Mouse (Mus musculus) heart, embryonic 15.5 days (tissue): ENCODE results near the gene Eya2. TPM values are rescaled to one million over a fixed set of nuclear protein-coding genes. Genes with fewer than 3 reads are reported as not detected.

Experiments
- ATAC-seq: fragments of 200-750 bp; cut with Nextera tagmentation; replicated peaks from 2 replicates; pipeline ENCODE4 v1.8.0; 2017; ENCODE audit warnings: low read depth, moderate TSS enrichment; ENCODE audit not compliant: insufficient number of reproducible peaks, insufficient read depth, low FRiP score
- H3K27ac ChIP-seq: fragments of 300-500 bp; sonication (generic); 2 replicates; pipeline ENCODE4 v1.5.1; 2015; ENCODE audit warnings: mild to moderate bottlenecking, inconsistent platforms
- H3K27me3 ChIP-seq: fragments of 300-500 bp; sonication (generic); 2 replicates; pipeline ENCODE4 v1.6.1; 2015; ENCODE audit warnings: inconsistent platforms
- H3K36me3 ChIP-seq: fragments of 300-500 bp; sonication (generic); 2 replicates; pipeline ENCODE4 v1.6.1; 2015; ENCODE audit warnings: mild to moderate bottlenecking, inconsistent platforms
- H3K4me1 ChIP-seq: fragments of 300-500 bp; sonication (generic); replicated peaks from 2 replicates; pipeline ENCODE4 v1.6.1; 2015; ENCODE audit warnings: inconsistent platforms
- H3K4me2 ChIP-seq: fragments of 300-500 bp; sonication (generic); 2 replicates; pipeline ENCODE4 v1.6.1; 2015; ENCODE audit warnings: inconsistent platforms, mild to moderate bottlenecking, moderate library complexity
- H3K4me3 ChIP-seq: fragments of 300-500 bp; sonication (generic); 2 replicates; pipeline ENCODE4 v1.5.1; 2015; ENCODE audit warnings: mild to moderate bottlenecking, inconsistent platforms
- H3K9ac ChIP-seq: fragments of 300-500 bp; sonication (generic); 2 replicates; pipeline ENCODE4 v1.6.1; 2015; ENCODE audit warnings: mild to moderate bottlenecking, inconsistent platforms
- H3K9me3 ChIP-seq: fragments of 300-500 bp; sonication (generic); replicated peaks from 2 replicates; pipeline ENCODE4 v1.6.1; 2016; ENCODE audit warnings: inconsistent platforms
- WGBS: fragments of 180-500 bp; shearing (Covaris S2); methylation state at CpG from one replicate; pipeline ENCODE4 v1.1.7; 2015; ENCODE audit warnings: mixed read lengths; 5-methylcytosine and 5-hydroxymethylcytosine counted together
- polyA plus RNA-seq: library from polyadenylated mRNA; unstranded; fragments of >200 nt; fragmentation: Nextera tagmentation; extraction: Ambion mirVana; gene quantifications from 2 replicates; pipeline ENCODE4 v1.2.1, GENCODE M21; 2015

Gene Eya2
- polyA plus RNA-seq, 1 experiment from 2014 or later, result 1.3 TPM

DNA sequence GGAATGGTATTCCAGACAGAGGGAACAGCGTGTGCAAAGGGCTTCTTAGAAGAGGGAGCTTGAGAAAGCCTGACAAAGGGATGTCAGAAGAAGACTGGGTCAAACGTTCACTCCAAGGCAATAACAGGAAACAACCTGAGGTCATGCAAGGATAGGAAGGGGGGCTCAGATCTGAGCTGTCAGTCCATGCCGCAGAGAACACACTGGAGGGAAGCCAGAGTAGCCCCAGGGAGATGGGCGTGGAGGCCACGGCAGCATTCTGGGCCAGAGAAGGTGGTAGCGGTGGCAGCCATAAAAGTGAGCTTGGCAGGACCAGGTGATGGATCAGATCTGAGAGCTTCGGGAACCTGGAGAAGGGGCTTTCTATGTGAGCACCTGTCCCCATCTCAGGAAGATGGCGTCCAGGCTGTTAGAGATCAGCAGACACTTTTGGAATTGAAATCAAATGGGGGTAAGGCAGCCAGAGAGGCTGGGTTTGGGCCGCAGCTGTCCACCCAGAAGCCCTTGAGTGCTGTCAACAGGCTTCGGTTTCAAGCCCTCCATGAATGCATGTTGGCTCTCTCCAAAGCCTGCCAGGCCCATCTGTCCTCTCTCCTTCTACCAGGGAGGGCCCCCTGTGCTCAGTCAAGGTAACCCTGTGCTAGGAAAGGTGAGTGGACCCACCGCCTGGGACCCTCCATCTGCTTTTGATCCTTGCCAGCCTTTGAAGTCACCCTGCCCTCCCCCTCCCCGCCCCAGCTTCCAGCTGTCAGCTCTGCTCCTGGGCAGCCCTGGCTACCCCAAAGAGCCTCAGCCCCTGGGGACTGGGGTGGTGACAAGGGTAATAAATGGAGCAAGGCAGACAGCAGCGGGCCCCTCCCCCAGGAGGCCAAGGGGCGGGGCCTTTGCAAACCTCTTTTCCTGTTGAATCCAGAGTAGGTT, 58.4 kb downstream of the Eya2 start:
- peak; percentile 59 for ATAC-seq
- Histone ChIP-seq H3K4me3 (no peak overlapping the region), H3K36me3 (no peaks in the 10 kb centered on the region), H3K9ac (no peak overlapping the region), H3K27me3 (0 out of 2 replicates have a peak, but pooled peaks cover 5% of the 10 kb centered on the region), H3K4me1 (peaks cover 18% of the 10 kb centered on the region), H3K9me3 (no peaks in the 10 kb centered on the region), H3K4me2 (peak overlapping the region; percentile 1; the same call in 1 of the 2 replicates), H3K27ac (no peak overlapping the region)
- 25% methylated on average over 14 of the region's 14 CpGs for WGBS

DNA sequence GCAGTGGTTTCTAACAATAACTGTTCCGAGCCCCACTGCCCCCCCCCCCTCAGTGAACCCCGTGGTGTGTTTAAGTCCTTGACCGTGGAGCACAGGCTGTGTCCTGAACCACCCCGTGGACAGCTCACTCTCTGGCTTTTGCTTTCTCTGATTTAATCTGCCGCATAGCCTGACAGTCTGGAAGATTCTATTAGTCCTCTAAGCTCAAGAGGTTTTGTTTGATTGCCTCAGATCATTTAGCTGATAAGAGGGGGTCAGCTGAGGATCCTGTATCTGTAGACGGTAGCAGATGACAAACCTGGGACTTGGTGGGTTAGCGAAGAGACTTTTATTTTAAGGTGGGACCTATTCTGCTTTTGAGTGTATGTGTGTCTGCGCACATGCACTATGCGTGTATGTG, 59.3 kb downstream of the Eya2 start:
- no peak overlapping the region for H3K9ac ChIP-seq
- ATAC-seq, result no peak

DNA sequence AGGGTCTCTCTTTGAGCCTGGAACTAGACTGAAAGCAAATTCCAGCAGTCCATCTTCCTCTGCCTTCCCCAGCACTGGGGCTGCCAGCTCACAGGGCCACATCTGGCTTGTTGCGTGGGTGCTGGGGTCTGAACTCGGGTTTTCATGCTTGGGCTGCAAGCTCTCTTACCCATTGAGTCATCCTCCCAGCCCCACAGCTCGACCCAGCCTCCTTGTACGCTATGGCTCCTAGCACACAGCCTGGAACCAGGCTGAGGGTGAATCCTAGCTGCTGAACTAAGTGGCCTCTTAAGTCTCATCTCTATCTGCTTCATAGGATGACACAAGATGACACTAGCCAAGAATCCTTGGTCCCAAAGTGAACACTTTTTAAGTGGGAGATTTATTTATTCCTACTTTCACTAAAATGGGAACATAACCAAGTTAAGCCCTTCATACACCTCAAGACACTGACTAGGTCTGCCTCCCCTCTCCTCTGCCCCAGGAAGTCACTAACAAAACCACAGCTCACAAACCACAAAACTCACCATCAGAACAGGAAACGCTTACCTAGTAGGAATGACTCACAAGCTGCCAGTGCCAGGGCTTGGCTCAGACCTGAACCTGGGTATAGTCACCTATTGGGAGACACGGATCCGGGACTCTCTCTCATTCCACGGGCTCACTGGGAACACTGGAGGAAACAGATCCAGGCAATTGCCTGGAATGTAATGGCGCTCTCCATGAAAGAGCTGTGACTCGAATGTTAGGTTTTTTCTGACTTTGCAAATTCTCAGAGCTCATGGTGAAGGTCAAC, 60.1 kb downstream of the Eya2 start:
- no peaks in the 10 kb centered on the region for H3K9me3 ChIP-seq
- WGBS, result 74% methylated on average over 10 of the region's 10 CpGs
- H3K4me3 ChIP-seq, result no peak overlapping the region
- no peak overlapping the region for H3K4me2 ChIP-seq
- H3K4me1 ChIP-seq, result peaks cover 18% of the 10 kb centered on the region
- no peak for ATAC-seq
- no peak overlapping the region for H3K27ac ChIP-seq
- H3K36me3 ChIP-seq, result no peaks in the 10 kb centered on the region
- 0 out of 2 replicates have a peak, but pooled peaks cover 5% of the 10 kb centered on the region for H3K27me3 ChIP-seq
- no peak overlapping the region for H3K9ac ChIP-seq

More for the DNA sequence above, 59.3 kb downstream of the Eya2 start:
- Histone ChIP-seq H3K4me3 (no peak overlapping the region), H3K4me1 (peaks cover 18% of the 10 kb centered on the region), H3K27me3 (0 out of 2 replicates have a peak, but pooled peaks cover 5% of the 10 kb centered on the region), H3K36me3 (no peaks in the 10 kb centered on the region), H3K9me3 (no peaks in the 10 kb centered on the region), H3K27ac (no peak overlapping the region), H3K4me2 (no peak overlapping the region)
- WGBS, result 46% methylated on average over 9 of the region's 9 CpGs

DNA sequence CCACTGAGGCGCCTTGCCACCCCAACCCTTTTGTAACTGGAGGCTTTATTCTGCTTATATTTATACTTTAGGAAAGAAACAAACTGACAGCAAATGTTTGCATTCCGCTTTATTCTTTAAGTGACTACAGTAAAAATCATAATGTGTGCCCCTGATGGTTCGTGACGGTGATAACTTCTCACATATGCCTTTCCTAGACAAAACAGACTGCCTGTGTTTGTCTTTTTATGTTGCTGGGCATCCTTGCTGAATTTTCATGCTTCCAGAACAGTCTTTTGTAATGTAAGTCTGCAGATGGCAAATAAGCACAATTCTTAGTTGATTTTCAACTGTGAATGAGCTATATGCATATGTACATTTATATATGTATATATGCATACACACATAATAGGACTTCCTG, 61.7 kb downstream of the Eya2 start:
- WGBS, result 83% methylated on average over 4 of the region's 4 CpGs

GRCm38 (mm10) chr2:165656956-165657355, 62.1 kb downstream of the Eya2 start:
- Histone ChIP-seq H3K9ac (no peak overlapping the region), H3K4me1 (peaks cover 18% of the 10 kb centered on the region), H3K27ac (no peak overlapping the region), H3K4me2 (no peak overlapping the region), H3K4me3 (no peak overlapping the region), H3K27me3 (0 out of 2 replicates have a peak, but pooled peaks cover 5% of the 10 kb centered on the region), H3K9me3 (no peaks in the 10 kb centered on the region), H3K36me3 (no peaks in the 10 kb centered on the region)
- ATAC-seq, result no peak
- 61% methylated on average over 6 of the region's 6 CpGs for WGBS

More for the DNA sequence above, 61.7 kb downstream of the Eya2 start:
- Histone ChIP-seq H3K4me3 (no peak overlapping the region), H3K36me3 (no peaks in the 10 kb centered on the region), H3K4me2 (no peak overlapping the region), H3K4me1 (peaks cover 18% of the 10 kb centered on the region), H3K9me3 (no peaks in the 10 kb centered on the region), H3K9ac (no peak overlapping the region), H3K27ac (no peak overlapping the region), H3K27me3 (0 out of 2 replicates have a peak, but pooled peaks cover 5% of the 10 kb centered on the region)
- no peak for ATAC-seq

GRCm38 (mm10) chr2:165659552-165659951, 64.7 kb downstream of the Eya2 start:
- Histone ChIP-seq H3K4me1 (no peaks in the 10 kb centered on the region), H3K9ac (no peak overlapping the region), H3K27me3 (0 out of 2 replicates have a peak, but pooled peaks cover 4% of the 10 kb centered on the region), H3K4me2 (no peak overlapping the region), H3K9me3 (no peaks in the 10 kb centered on the region), H3K4me3 (no peak overlapping the region), H3K36me3 (no peaks in the 10 kb centered on the region), H3K27ac (no peak overlapping the region)
- ATAC-seq, result no peak
- WGBS, result 73% methylated on average over 5 of the region's 5 CpGs

DNA sequence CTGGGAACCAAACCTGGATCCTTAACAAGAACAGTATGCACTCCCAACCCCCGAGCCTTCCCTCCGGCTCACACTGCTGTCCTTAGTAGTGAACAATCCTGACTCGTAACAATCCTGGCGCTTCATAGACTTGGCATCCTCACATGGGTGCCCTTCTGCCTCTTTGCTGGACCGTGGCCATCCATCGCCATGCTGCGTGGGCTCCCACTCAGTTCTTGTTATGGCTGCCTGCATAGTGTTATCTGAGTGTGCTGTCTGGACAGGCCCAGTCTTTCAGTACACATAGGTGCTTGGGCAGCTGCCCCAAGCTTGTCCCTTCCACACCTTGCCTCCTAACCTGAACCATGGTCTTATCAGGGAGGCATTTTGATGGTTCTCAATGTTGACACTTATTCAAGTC, 68.4 kb downstream of the Eya2 start:
- WGBS, result 82% methylated on average over 7 of the region's 7 CpGs
- ATAC-seq, result no peak

DNA sequence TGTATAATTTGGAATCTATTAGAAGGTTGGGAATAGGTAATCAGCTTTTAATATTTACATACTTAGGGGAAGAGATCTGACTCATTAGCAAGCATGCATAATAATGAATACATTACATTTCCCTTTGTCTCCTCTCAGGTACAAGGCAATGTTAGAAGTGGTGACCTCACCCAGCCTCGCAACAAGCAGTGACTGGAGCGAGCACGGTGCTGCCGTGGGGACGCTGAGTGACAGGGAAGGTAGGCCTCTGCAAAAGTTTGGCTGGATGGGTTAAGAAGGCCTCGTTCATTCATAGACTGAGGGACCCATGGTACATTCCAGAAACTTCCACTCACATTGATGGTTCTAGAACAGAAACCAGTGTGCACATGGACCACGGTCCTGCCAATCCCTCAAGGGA, 69.8 kb downstream of the Eya2 start:
- no peak for ATAC-seq
- 82% methylated on average over 7 of the region's 7 CpGs for WGBS
- no peak overlapping the region for H3K27ac ChIP-seq

More for the DNA sequence above, 68.4 kb downstream of the Eya2 start:
- Histone ChIP-seq H3K36me3 (no peaks in the 10 kb centered on the region), H3K27ac (no peak overlapping the region), H3K9me3 (no peaks in the 10 kb centered on the region), H3K4me3 (no peak overlapping the region), H3K9ac (no peak overlapping the region), H3K4me1 (no peaks in the 10 kb centered on the region), H3K4me2 (no peak overlapping the region), H3K27me3 (no peaks in the 10 kb centered on the region)

GRCm38 (mm10) chr2:165665176-165665575, 70.3 kb downstream of the Eya2 start:
- Histone ChIP-seq H3K27ac (no peak overlapping the region), H3K4me2 (no peak overlapping the region), H3K36me3 (no peaks in the 10 kb centered on the region), H3K4me1 (no peaks in the 10 kb centered on the region), H3K9me3 (no peaks in the 10 kb centered on the region), H3K4me3 (no peak overlapping the region), H3K9ac (no peak overlapping the region), H3K27me3 (no peaks in the 10 kb centered on the region)
- no peak for ATAC-seq
- 50% methylated on average over 5 of the region's 5 CpGs for WGBS

More for the DNA sequence above, 69.8 kb downstream of the Eya2 start:
- Histone ChIP-seq H3K9ac (no peak overlapping the region), H3K4me3 (no peak overlapping the region), H3K36me3 (no peaks in the 10 kb centered on the region), H3K27me3 (no peaks in the 10 kb centered on the region), H3K4me1 (no peaks in the 10 kb centered on the region), H3K9me3 (no peaks in the 10 kb centered on the region), H3K4me2 (no peak overlapping the region)

DNA sequence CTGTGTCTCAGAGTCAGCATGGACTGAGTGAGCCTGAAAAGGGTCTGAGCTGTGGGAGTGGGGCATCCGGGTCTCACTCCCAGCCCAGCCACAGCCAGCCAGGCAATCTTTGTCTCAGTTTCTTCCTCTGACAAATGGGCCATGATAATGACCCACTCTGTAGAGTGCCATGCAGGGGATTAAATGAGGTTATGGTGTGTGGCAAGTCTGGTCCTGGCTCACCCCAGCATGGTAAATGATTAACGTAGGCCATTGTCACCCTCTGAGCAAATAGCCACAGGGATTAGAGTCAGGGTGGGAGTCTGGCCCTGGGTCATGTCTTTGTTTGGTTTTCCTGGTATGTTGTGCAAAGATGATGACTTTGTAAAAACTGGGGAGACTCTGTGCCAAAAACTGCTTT, 72.3 kb downstream of the Eya2 start:
- 68% methylated on average over 2 of the region's 2 CpGs for WGBS
- H3K4me2 ChIP-seq, result no peak overlapping the region

DNA sequence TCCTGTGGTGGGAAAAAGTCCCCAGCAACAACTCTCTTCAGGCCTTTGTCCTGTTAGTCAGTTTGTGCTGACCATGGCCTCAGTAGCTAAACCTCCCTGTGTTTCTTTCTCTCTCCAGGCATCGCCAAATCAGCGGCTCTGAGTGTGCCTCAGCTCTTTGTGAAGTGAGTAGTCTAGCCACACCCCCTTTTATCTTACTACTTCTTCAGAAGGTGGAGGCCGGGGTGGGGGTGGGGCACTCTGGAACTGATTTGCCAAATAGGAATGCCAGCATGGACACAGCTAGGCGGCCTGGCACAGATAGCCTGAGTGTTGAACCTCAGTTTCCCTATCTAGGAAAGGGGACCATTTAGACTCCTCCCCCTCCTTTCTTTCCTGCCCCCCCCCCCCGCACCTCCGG, 87.9 kb downstream of the Eya2 start:
- H3K4me3 ChIP-seq, result no peak overlapping the region
- no peaks in the 10 kb centered on the region for H3K36me3 ChIP-seq
- no peak overlapping the region for H3K27ac ChIP-seq

More for the DNA sequence above, 72.3 kb downstream of the Eya2 start:
- Histone ChIP-seq H3K9me3 (no peaks in the 10 kb centered on the region), H3K9ac (no peak overlapping the region), H3K27me3 (no peaks in the 10 kb centered on the region), H3K27ac (no peak overlapping the region), H3K4me1 (no peaks in the 10 kb centered on the region), H3K36me3 (no peaks in the 10 kb centered on the region), H3K4me3 (no peak overlapping the region)
- ATAC-seq, result no peak

More for the DNA sequence above, 87.9 kb downstream of the Eya2 start:
- ATAC-seq, result no peak
- WGBS, result 38% methylated on average over 5 of the region's 6 CpGs
- Histone ChIP-seq H3K4me2 (no peak overlapping the region), H3K27me3 (no peaks in the 10 kb centered on the region), H3K9ac (no peak overlapping the region), H3K4me1 (no peaks in the 10 kb centered on the region), H3K9me3 (no peaks in the 10 kb centered on the region)
